Mouse (Mus musculus): ENCODE measurements around the gene Dnajc13.

Gene Dnajc13

DNA sequence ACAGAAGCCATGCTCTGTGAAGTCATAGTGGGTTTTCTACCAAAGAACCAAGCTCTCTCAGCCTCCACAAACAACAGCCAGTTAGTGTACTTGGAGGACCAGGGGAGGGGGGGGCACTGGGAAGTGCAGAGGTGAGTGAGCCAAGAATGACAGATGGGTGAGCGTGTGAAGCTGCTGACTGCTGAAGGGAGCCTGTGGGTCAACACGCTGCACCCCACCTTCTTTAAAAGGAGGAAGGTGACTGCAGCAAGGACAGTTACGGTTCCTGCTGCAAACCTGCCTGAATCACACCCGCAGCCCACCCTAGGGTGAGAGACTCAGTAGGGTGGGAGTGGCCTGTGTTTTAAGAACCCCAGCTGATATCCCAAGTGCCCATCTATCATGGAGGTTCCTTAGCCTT lies 81.1 kb downstream of the Dnajc13 start:
- DNase-seq: no peak

DNA sequence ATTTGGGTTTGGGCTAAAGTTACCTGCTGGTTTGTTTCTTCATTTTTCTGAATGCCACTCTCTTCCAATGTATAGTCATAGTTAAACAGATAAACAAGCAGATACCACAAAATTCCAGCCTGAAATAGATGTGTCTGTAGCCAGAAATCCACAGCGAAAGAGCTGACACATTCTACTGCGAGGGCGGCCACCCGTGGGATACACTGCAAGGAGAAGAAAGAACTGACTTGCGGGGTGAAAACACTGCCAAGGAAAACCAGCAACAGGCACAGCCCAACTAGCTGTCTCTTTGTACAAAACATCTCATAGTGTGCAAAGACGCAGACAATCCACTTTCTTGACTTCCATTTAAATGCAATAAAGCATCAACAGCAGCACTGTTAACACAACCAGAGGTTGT lies 82.7 kb downstream of the Dnajc13 start:
- DNase-seq: no peak

DNA sequence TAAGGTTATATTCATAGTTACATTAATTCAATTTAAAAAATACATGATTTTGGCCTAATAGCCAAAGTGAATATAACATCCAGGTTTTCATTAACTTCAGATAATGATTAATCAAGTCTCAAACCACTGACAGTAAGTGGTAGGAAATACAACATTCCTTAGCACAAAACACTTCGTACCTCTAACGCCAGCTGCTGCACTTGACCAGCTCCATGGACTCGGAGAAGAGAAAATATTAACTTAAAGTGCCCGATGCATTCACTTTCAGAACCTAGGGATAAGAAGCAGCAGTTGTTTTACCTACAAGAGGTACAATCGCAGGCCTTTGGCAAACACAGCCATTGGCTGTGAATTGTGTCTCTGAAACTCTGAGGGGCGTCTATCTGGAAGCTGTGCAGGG lies 90.4 kb downstream of the Dnajc13 start:
- DNase-seq: no peak

DNA sequence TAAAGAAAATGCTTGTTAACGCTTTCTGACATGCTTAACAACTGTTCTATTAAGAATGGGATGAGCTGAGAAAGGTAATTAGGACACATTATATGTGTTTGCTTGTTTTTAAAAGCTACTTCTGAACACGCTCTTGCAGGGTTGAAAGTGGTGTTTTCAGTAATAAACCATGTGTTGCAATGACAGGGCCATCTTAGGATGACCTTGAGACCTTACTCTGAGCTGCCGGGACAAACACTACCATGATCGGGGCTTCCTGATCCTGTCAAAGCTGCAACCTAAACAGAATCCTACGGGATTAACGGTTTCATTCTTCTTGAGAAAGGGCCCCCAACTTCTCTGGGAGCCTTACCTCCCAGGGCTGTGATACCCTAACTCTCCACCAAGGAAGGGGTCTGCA lies 91.1 kb downstream of the Dnajc13 start:
- no peak for DNase-seq

DNA sequence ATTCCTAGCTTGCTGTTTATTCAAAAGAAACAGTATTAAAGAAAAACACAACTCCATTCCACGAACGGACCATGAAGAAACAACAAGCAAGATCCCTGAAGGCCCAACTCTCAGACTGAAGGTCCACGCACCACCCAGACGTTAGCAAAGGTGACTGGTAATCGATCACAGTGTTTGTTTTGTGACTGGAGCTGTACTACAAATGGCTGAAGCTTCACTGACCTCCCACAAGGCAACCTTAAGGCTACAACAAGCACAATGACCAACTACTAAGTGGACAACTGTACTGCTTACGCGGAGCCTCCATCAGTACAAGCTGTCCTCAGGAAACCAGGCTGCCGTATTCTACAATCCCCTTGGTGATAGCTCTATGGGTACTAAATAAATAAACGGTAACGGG lies 92.7 kb downstream of the Dnajc13 start:
- DNase-seq: no peak

DNA sequence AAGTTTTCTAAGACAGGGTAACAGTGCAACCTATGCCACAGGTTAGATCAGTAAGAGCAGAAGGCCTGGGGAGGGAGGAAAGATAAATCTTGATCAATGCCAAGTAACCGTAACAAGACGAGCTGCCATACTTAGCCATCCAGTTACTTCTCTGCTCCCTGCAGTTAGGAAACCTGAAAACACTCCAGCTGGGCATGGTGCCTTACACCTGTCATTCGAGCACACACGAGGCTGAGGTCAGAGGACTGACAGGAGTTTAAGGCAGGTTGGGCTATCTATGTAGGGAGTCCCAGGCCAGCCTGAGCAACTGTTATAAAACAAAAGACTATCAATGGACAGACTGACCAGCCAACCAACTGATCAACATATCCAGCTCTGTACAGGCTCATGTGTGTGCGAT lies 96.8 kb downstream of the Dnajc13 start:
- DNase-seq: no peak

DNA sequence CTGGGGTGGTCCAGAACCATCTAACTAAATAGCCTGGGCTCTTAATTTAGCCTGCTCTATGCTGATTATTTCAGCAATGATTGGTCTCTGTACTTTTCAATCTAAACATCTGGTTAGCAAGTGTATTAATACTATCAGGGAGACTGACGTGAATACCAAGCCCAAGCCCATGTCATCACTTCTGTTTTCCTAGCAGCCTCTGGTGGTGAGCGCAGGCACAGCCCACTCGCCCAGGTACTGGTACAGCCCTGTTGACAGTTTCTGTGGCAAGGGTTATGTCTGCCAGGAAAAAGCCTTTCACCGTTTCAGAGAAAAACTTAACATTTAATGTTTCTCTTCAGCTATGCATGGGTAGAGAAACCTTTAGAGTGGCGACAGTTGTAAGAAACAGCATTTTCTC lies 98.5 kb downstream of the Dnajc13 start:
- DNase-seq: no peak

DNA sequence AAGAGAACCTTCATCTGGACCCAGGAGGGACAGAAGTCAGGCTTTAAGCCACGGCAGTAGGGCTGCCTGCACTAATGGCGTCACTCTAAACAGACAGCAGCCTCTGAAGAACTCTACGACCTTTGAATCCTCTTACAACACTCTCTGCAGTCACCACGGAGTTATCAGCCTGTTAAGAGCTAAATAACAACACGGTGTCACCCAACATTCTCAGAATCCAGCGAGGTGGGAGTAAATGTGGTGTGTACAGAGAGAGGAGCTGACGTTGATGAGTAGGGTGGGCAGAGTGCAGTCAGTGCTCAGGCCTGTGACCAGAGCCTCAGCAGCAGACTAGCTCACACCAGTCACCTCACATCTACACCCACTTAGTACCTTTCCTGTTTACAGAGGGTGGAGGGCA lies 101.6 kb downstream of the Dnajc13 start:
- no peak for DNase-seq

DNA sequence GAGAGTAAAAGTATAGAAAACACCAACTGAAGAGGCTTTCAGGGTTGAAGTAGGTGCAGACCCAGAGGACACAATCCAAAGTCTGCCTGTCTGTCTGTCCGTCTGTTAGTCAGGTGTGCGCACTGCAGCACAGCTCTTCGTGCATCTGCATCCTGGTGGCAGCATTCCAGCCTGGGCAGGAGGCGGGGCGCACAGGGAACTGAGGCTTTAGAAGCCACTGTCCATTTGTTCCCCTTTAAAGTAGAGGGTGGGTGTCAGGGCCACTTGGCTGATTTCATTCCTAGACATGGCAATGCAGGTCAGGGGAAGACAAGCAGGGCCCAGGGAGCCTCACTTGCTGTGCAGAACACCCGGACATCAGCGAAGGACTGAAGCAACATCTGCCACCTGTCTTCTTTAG lies 105.4 kb downstream of the Dnajc13 start:
- DNase-seq: no peak

DNA sequence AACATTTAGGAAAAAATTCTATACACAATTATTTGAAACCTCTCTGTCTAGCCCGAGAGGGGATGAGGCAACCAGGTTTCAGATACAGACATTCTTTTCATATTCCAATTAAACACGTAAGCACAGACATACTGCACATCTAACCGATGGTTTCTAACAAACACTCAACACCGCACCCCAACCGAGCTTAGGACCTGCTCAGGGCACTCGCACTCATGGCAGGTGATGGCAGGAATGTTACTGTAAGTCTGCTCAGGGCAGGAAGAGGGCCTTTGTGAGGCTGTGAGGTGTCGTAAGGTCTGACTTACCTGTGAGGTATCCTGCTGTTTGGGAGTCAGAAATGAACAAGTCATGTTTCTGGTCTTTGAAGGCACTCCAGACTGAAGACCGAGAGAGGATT lies 106.2 kb downstream of the Dnajc13 start:
- DNase-seq: no peak

DNA sequence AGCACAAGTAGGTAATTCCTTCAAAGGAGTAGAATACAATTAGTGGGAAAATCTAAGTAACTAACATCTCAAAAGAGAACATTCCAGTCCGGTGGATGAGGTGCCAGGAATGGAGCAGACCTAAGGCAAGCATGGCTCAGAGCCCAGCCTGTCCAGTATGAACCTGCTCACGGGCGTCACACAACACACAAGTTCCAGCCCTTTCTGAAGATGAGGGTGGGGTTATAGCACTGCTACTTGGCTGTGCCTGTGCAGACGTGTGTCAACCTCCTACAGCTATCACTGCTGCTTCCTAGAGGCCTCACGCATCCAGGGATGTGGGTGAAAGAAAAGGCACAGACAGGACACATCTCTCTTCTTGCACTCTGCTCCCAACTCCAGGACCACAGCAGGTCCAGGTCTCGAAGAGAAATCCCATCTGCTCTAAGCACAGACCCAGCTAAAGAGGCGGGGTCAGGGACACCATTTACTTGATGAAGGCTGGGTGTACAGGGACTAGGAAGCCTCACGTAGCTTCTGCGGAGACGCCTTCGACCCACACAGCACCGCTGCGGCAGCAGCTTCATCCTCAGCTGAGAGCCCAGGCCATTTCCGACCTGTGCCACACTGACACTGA lies 107.5 kb downstream of the Dnajc13 start:
- DNase-seq: no peak

DNA sequence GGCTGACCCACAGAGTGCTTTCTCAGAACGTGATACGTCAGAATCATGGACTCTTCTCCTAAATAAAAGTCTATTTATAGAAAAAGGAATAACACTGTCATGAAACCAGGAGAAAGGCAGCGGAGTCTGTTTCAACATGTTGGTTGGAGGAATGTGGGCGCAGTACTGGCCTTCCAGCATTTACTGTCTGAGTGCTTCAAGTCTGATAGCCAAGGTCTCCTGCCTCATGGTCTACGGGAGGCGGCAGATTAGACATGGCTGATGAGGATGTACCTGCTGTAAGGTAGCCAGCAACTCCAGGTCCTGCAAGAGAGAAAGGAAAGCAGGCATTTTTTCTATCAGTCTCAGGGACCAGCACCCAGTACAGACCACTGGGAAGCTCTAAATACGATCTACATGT lies 110.6 kb downstream of the Dnajc13 start:
- DNase-seq: no peak

DNA sequence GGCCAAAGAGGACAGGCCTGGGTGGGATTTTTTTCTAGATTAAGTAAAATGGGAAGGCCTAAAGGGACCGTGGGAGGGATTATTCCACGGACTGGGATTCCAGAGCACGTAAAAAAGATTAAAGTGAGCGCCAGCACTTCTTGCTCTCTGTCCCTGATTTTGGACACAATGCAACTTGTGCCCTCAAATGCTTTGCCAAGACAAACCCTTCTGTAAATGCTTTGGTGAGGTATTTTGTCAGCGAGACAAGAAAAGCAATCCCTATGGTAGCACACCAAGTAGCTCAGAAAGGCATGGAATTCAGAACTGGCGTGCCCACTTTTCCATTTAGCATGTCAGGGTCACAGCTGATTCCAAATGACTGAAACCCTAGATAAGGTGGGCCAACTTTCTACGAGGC lies 113.8 kb downstream of the Dnajc13 start:
- no peak for DNase-seq

DNA sequence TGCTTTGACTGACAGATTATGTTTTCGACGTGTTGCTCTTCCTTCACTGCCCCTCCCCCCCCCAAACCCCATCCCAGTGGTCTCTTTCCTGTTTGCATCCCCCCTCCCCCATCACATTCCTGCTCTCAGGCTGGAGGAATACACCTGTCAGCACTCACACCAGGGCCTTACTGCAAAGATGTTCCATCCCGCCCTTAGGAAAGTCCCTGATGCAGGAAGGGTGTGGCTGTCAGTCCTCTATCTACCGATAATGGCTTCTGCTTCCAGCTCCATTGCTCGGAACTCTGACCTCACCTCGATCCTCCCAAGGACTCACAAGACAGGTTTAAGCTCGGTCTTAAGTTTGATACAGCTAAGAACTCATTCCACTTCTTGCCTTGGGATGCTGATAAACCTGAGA lies 116.0 kb downstream of the Dnajc13 start:
- DNase-seq: no peak

DNA sequence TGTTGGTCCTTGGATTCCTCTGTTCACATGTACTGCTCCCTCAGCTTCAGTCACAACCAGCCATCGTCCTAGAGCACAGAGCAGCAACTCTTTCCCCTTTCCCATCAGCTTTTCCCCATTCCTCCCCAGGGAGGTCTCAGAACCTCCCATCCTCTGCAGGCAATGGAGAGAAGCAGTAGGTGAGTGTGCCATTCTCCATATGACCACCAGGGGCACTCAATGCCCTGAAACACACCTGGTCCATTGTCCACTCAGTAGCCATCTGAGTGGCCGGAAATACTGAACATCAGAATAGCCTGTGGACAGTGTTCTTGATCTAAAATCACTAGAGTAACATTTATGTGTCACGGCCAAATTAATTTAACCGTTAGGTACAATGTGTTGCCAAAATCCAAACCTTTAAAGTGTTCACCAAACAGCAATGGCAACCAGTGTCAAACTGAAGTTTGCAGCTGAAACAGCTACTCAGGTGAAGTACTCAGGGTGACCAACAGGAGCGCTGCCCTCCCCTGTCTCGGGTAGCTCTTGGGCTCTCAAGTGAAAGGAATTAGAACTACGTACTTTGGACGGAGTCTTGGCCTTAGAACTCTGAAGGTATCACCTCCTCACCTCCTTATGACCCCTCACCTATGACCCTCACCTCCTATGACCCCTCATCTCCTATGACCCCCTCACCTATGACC lies 118.3 kb downstream of the Dnajc13 start:
- DNase-seq: no peak

DNA sequence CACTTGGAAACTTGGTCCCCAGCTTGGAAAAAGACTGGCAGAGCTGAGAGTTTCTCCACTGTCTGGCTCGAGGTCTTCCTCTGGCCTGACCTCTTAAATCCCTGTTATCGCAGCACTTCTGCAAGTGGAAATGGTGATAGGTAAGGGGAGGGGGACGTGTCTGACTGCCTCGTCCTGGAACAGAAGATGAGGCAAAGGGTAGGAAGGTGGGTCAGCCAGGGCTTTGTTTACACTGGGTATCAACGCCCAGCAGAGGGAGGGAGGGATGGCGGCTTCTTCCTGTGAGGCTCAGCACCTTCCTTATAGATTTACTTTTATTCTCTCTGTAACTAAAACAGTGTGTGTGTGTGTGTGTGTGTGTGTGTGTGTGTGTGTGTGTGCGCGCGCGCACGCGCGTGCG lies 119.9 kb downstream of the Dnajc13 start:
- DNase-seq: no peak

DNA sequence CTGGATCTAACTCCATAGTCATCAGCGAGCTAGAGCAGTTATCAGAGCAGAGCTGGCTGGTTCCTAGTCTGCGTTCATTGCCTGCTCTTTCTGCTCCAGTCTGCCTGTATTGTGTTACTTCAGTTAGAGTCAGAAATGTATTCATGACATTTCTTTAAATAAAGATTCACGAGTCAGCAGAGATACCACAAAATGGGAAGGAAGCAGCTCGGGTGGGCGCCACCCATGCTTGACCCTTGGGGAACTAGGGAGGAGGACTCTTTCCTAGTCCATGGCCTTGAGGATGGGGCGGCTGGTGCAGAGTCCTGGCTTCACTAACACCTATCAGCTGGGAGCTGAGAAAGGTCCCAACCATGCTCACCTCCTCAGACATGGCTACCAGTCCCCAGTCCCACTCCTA lies 122.4 kb downstream of the Dnajc13 start:
- DNase-seq: no peak

DNA sequence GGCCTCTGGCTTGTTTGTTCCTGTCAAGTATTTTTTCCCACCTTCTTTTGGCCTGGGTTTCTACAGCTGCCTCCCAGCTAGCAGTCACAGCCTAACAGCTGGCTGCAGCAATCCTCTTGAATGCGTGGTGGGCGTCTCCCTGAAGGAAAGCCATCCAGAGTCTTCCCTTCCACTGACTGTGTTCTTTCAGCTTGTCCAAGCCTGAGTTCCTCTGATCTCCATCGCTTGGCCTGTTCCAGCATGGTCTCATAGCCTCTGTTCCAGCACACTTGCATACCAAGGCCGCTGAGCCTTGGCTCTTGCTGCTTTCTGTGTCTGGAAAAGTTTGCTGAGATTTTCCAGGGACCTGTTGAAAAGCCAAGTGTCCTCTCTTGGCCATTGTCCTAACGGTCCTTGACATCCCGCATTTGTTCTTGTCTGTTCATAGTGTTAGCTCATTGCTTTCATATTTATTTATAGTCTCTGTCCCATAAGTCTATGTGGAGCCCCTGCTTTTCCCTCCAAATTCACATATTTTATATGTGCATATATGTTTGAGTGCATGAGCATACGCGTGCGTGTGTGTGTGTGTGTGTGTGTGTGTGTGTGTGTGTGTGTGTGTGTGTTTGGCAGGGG lies 132.5 kb downstream of the Dnajc13 start:
- DNase-seq: no peak

DNA sequence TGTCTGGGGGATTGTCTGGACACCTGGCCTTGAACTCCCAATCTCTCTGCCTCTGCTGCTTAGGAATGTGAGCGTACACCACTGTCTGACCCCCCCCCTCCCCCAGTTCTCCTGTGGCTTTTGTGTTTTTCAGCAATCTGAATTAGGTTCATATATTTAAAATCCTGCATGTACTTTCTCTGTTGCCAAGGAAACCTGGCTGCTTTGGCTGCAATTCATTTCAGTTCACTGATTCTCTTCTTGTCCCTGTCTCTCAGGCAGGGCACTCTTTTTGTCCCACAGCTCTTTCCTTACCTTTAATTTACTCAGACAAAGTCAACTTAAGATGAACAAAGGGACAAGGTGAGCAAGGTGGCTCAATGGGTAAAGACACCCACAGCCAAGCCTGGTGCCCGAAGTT lies 134.6 kb downstream of the Dnajc13 start:
- DNase-seq: no peak

DNA sequence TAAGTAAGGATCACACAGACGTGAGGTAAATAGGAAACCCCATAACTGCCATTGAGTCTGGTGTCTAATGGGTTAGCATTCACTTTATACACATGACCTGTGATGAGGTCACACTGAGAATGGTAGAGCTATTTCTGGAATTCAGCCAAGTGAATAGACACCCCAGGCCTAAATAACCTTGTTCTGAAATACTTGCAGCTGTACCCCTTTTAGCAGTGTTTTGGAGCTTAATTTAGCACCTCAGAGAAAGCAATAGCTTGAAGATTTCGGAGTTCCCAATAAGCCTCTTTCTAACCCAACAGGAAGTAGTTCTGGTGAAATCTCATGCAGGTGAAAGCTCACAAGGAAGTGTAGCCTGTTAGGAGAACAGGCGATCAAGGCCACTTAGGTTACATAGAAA lies 135.9 kb downstream of the Dnajc13 start, which contains the start of gene Ackr4:
Ackr4 (minus strand) TSS at position 101 of the 400 bp plus-strand sequence.
- no peak for DNase-seq

DNA sequence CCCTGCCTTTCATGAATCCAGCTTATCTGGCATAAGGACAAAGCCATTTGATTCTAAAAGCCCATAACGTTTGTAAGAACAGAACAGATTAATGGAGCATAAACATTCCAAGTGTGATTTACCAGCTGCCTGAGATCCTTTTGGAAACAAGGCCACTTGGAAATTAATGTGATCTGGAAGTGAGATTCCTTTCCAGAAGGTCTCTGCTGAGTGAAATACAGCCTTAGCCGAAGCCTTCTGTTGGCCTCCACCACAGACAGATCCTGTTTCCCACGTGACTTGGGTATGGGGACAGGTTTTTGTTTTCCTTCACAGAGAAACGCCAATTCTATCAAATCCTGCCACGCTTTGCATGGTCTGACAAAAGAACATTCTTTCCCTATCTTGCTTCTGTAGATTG lies 139.1 kb downstream of the Dnajc13 start:
- DNase-seq: no peak

DNA sequence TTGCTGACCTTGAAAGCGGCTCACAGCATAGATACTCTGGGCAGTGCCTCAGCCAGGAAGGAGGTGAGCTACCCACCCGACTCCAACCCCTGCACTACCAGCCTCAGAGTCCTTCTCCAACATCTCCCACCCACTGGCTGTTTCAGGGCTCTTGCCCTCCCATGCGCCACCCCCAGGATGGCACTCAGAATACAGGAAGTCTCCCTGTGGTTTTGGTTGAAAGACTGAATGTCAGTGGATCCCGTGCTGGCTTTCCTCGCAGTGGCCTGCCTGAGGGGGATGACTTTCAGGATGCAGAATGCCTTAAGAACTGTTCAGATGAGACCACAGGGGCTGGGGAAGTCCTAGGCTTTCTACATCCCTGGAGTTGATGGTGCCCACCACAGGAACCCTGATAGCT lies 139.6 kb downstream of the Dnajc13 start:
- DNase-seq: no peak

DNA sequence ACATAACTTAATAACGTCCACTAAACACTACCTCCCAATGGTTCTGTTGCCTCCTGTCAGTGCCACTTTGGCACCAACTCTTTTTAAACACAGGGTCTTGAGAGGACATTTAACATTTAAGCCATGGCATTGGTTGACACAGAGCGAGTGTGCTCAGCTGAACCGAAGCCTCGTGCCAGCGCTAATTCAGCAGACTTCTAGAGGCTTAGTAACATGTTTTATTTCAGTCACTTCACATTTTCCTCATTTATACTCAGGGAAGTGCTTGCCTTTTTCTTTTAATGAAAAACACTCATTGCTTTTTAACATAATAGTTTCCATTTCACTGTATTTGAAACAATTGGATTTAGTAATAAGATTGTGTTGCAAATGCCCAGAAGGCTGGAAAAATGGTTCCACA lies 153.6 kb downstream of the Dnajc13 start:
- no peak for DNase-seq

DNA sequence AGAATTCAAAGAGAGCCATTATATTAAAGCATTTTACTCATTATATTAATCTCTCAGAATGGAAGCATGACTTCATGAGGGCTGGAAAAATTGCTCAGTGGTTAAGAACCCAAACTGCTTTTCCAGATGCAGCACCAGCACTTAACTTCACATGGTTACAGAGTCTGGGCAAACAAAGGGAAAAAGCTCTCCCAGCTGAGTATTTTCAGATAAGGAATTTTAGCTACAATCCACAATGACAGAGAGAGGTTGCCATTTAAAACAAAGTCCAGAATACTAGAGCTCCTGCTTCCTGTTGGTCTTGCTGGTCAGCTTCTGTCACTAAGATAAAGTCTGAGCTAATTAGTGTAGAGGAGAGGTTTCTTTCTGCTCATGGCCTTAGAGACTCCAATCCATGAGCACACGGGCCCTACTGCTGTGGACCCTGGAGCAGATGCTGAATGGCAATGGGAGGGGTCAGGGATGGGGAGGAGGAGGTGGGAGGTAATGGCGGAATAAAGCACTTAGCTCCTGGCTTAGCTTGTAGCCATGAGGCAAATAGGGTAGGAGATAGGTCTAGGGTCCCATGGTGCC lies 154.1 kb downstream of the Dnajc13 start:
- no peak for DNase-seq
